20 mouse cellular contexts compared by ENCODE assay signal in the genomic region with DNA sequence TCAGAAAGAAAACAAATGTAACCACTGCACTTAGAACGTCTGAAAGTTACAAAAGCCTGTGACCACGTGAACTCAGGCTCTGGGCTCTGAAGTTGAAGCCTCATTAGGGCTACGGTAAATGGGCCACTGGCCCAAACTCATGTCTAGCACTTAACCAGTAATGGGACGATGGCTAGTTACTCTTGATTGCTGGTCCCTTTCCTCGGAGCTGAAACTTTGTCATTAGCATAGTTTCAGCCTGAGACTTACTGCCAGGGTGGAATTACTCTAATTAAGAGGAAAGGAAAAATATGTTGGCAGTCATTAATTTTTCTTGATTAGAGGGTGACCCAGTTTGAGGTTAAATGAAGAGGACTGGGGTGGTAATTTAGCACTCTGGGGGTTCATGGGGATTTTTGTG.
DNase-seq lines count a peak whose midpoint lies in the region; ATAC-seq lines count a peak whose summit lies in the region.
"Had no signal": no experiment of that assay in that cellular context is flagged by ENCODE, and none has a peak within 500 bp of the region (broad histone marks: within the 10 kb centered on the region; RNA-seq: fewer than 3 reads in every experiment).

No protein-coding gene starts in this region.

- no peak overlapping the region for H3K4me2 ChIP-seq in forebrain, embryonic 14.5 days (ENCODE audit: low read length)
- H3K4me2 ChIP-seq: embryonic facial prominence, embryonic 15.5 days; heart, embryonic 12.5 days; hindbrain, embryonic 15.5 days had no signal

- no peak overlapping the region for H3K27ac ChIP-seq in forebrain, embryonic 14.5 days (ENCODE audit: low read depth, low read length)
- H3K27ac ChIP-seq in forebrain, embryonic 10.5 days, result no peak overlapping the region
- H3K27ac ChIP-seq: embryonic facial prominence, embryonic 15.5 days; hindbrain, embryonic 15.5 days had no signal

- peak; percentile 48; the same call in 1 of the 2 replicates for ATAC-seq in forebrain, embryonic 14.5 days
- ATAC-seq: intestine, embryonic 16.5 days had no signal

- H3K4me1 ChIP-seq in forebrain, embryonic 14.5 days (ENCODE audit: control insufficient read depth, insufficient read depth, low read length), result peaks cover 3% of the 10 kb centered on the region; the same call in 1 of the 2 replicates
- peaks cover 11% of the 10 kb centered on the region for H3K4me1 ChIP-seq in forebrain, embryonic 10.5 days
- H3K4me1 ChIP-seq: embryonic facial prominence, embryonic 15.5 days; heart, embryonic 12.5 days; hindbrain, embryonic 15.5 days had no signal

- DNase-seq in forebrain, embryonic 14.5 days (ENCODE audit: low spot score), result peak; percentile 69
- no peak for DNase-seq in forebrain, embryonic 10.5 days (ENCODE audit: extremely low spot score, low spot score)
- peak; percentile 44 for DNase-seq in heart, adult 11 months
- no peak for DNase-seq in heart, postnatal 4 days
- peak; percentile 20 for DNase-seq in layer of hippocampus, adult 9-11 months
- no peak for DNase-seq in layer of hippocampus, postnatal 36 days
- DNase-seq in retina, embryonic 14.5 days (ENCODE audit: low spot score), result peak; percentile 34
- no peak for DNase-seq in cerebellum, adult 18-20 months
- DNase-seq: adrenal gland, adult 2 months; adrenal gland, postnatal 25 days; cerebellum, adult 8-10 months; cerebellum, postnatal 14 days; embryo, embryonic 11 days; gastrocnemius, postnatal 14 days had no signal

- H3K9ac ChIP-seq in forebrain, embryonic 14.5 days (ENCODE audit: low read length), result no peak overlapping the region
- H3K9ac ChIP-seq: embryonic facial prominence, embryonic 15.5 days; heart, embryonic 12.5 days; hindbrain, embryonic 15.5 days had no signal

- WGBS in forebrain, embryonic 14.5 days, result 24% methylated on average over 5 of the region's 5 CpGs
- 70% methylated on average over 5 of the region's 5 CpGs for WGBS in forebrain, embryonic 10.5 days

- H3K9me3 ChIP-seq in forebrain, embryonic 14.5 days (replicated peaks; ENCODE audit: control insufficient read depth, low read length), result no peaks in the 10 kb centered on the region
- no peaks in the 10 kb centered on the region for H3K9me3 ChIP-seq in forebrain, embryonic 10.5 days
- H3K9me3 ChIP-seq: embryonic facial prominence, embryonic 15.5 days; heart, embryonic 12.5 days; hindbrain, embryonic 15.5 days had no signal

- no peak overlapping the region for H3K4me3 ChIP-seq in forebrain, embryonic 14.5 days (ENCODE audit: low read depth, low read length)
- H3K4me3 ChIP-seq in forebrain, embryonic 10.5 days, result no peak overlapping the region
- H3K4me3 ChIP-seq: embryonic facial prominence, embryonic 15.5 days; erythroblast, embryonic 14.5 days; heart, embryonic 12.5 days; hindbrain, embryonic 15.5 days had no signal

- no peaks in the 10 kb centered on the region for H3K36me3 ChIP-seq in forebrain, embryonic 14.5 days (ENCODE audit: control insufficient read depth, insufficient read depth, low read length)
- H3K36me3 ChIP-seq in forebrain, embryonic 10.5 days (replicated peaks), result no peaks in the 10 kb centered on the region
- H3K36me3 ChIP-seq: embryonic facial prominence, embryonic 15.5 days; heart, embryonic 12.5 days; hindbrain, embryonic 15.5 days had no signal

- no peaks in the 10 kb centered on the region for H3K27me3 ChIP-seq in forebrain, embryonic 14.5 days (replicated peaks; ENCODE audit: control insufficient read depth, insufficient read depth, low read length)
- no peaks in the 10 kb centered on the region for H3K27me3 ChIP-seq in forebrain, embryonic 10.5 days (ENCODE audit: poor library complexity, severe bottlenecking)
- H3K27me3 ChIP-seq: CH12.LX; embryonic facial prominence, embryonic 15.5 days; heart, embryonic 12.5 days; hindbrain, embryonic 15.5 days had no signal

Comparison
In these comparisons a context has a peak if more than half of its experiments do, and no peak if none do; other contexts are left out.
1. DNase-seq: peak in forebrain, embryonic 14.5 days (single experiment), heart, adult 11 months (single experiment), layer of hippocampus, adult 9-11 months (single experiment) and retina, embryonic 14.5 days (single experiment); none in forebrain, embryonic 10.5 days (single experiment), heart, postnatal 4 days (single experiment), layer of hippocampus, postnatal 36 days (0 of 2) and cerebellum, adult 18-20 months (0 of 2).